Mouse (Mus musculus) ES-CJ7 (cell line): ENCODE measurements around the gene Dbi.
A peak's percentile ranks its signal among the peaks of the same experiment; 100 is the strongest.

Source experiments
- DNase-seq: peaks from one replicate; pipeline ENCODE4 v3.0.0; 2011; ENCODE audit warnings: low read depth, low spot score

Dbi gene

DNA sequence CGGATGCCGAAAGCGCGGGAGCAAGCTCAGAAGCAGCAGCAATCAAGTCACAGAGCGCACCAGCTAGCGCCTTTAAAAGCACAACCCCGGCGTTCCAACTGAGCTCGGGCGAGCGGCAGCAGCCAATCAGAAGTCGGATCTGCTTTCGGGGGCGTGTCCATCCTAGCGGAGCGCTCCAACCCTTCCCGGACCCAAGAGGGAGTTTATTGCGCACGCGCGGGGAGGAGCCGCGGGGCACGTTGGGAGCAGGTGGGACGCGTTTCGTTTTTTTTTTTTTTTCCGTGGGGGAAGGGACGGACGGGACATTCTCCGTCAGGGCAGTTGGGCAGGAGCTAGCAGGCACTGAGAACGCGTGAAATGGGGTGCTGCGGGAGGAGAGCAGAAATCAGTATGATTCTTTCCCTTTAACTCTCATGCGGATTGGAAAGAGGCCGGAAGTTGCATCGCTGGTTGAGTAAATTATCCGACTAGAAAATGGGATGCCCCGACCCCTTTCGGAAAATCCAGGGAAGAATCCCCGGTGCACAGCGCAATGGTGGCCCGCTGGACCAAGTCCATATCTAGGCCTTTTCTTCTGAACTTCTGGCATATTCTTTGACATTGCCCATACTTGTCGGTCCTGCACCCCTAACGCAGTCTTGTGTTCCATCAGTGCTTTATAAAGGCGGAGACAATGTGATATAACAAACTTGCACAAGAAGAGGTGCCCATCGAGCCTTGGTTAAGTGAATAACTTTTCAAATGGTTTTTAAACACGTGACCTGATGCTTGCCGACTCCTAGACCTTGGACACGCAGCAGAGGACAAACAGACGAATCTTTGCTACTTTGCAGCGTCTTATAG is at the start of gene Dbi, which contains the start of gene 3110009E18Rik:
Gene Dbi, minus strand, starts transcription at position 110 of the 843 bp plus-strand sequence.
Gene 3110009E18Rik, plus strand, starts transcription at position 219 of the 843 bp plus-strand sequence.
- DNase-seq: peak; percentile 99

DNA sequence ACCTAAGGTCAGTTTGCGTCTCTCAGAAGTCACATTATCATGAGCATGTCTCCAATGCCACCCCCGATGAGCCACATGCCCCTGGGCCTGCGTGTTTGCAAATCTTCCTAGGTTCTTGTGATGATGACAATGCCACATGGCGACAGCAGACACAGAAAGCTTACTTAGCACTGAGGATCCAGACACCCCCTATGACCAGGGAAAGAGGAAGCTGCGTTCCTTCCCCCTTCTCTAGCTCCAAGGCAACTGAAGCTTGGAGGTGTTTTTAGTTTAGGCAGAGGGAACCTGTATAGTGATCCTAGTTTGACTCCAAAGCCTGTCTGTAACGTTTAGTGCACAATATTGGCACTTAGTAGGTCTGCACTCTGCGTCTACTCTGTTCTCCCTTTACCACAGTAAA is 49.4 kb upstream of the Dbi start:
- DNase-seq: no peak

DNA sequence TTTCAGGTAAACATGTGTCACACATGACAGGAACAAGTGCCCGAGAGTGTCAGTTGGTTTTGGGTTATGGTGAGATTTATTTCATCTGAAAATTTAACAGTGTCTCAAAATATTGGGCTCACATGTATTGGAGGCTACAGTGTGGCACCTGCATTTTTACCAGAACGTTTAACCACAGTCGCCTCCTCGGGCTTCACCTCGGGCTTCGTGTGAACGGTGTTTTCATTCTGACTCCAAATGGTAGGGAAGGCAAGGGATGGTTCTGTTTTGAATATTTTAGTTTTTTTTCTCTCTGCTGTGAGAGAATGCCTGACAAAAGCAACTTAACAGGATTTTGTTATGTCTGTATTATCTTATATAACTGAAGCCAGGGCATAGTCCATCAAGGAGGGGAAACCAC is 47.8 kb upstream of the Dbi start:
- no peak for DNase-seq

DNA sequence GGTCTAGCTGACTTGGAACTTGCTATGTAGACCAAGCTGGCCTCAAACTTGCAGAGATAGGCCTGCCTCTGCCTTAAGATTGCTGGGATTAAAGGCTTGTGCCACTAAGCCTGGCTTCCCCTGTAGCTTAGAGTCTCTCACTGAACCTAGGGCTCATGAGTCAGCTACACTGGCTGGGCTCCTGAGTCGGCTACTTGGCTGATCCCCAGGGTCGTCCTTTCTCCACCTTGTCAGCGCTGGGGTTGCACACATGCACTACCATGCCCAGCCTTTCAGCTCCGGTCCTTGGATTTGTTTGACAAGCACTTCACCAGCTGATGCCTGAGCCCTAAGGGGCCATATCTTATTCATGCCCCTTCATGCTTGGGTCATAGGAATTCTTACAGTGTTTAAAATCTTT is 47.1 kb upstream of the Dbi start:
- DNase-seq: no peak

- no peak for DNase-seq
These were observed 41.7 kb upstream of the Dbi start for GRCm38 (mm10) chr1:120162616-120163015.

GRCm38 (mm10) chr1:120161502-120161901 is 40.6 kb upstream of the Dbi start:
- DNase-seq: no peak

GRCm38 (mm10) chr1:120158474-120159127 is 37.7 kb upstream of the Dbi start:
- DNase-seq: no peak

DNA sequence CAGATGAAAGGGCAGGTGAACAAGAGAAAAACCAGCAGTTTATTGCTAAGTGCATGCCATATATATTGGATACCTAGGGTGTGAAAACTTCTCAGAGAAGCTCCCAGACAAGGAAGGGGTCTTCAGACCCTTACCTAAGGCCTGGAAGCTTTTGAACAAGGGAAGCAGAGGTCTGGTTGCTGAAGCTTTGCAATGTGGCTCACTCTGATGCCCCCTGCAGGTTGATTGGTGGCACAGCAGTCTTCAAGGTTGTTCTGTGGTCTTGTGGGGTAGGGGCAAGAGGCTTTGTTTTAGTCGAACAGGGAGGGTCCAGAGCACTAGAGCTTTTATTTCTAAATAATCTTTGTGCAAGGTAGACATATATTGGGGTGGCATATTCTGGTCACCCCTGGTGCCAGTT is 34.4 kb upstream of the Dbi start:
- peak; percentile 72 for DNase-seq

DNA sequence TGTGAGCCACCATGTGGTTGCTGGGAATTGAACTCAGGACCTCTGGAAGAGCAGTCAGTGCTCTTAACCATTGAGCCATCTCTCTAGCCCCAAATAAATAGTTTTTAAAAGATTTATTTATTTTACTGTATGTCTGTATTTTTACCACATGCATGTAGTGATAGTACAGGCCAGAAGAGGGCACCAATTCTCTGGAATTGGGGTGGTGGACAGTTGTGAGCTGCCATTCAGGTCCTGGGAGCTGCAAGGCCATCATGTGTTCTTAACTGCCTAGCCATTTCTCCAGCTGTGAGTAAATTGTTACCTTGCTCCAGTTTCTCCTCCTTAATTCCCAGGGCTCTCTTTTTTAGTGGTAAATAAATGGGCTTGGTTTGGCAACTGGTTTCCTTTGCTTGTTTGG is 33.4 kb upstream of the Dbi start:
- peak; percentile 45 for DNase-seq

DNA sequence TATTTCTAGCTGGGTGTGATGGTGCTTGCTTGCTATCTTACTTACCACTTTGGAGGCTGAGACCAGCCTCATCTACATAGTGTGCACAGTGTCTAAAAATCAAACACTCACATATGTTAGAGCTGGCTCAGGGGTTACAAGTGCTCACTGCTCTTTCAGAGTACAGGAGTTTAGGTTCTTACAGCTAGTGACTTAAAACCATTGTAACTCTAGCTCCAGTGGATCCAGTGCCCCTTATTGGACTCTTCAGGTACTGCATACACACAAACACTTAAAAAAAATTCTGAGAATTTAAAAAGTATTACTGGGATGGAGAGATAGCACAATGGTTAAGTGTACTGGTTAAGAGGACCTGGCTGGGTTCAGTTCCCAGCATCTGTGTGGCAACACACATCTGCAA is 26.1 kb upstream of the Dbi start:
- DNase-seq: peak; percentile 54

- DNase-seq: no peak
These were observed 24.8 kb upstream of the Dbi start for GRCm38 (mm10) chr1:120145527-120146216.

DNA sequence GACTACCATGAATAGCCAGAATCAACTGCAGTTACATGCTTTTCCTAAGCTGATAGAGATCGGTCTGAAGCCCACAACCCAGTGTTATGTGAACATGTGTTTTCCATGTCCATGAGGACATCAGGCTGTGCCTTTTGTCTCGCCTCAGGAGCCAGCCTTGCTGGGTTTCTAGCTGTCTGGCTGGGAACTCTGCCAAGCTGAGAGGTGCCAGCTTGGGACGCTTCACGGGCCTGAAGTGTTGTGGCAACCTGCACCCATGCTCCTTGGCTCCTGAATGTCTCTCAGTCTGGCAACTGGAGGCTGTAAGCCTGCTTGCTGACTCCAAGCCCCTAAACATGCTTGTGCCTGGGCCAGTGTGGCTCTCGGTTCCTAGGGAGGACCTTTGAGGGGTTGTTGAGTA is 21.7 kb upstream of the Dbi start:
- no peak for DNase-seq

GRCm38 (mm10) chr1:120140144-120140693 is 19.3 kb upstream of the Dbi start:
- DNase-seq: no peak

GRCm38 (mm10) chr1:120138923-120139540 is 18.2 kb upstream of the Dbi start:
- peak; percentile 23 for DNase-seq

DNA sequence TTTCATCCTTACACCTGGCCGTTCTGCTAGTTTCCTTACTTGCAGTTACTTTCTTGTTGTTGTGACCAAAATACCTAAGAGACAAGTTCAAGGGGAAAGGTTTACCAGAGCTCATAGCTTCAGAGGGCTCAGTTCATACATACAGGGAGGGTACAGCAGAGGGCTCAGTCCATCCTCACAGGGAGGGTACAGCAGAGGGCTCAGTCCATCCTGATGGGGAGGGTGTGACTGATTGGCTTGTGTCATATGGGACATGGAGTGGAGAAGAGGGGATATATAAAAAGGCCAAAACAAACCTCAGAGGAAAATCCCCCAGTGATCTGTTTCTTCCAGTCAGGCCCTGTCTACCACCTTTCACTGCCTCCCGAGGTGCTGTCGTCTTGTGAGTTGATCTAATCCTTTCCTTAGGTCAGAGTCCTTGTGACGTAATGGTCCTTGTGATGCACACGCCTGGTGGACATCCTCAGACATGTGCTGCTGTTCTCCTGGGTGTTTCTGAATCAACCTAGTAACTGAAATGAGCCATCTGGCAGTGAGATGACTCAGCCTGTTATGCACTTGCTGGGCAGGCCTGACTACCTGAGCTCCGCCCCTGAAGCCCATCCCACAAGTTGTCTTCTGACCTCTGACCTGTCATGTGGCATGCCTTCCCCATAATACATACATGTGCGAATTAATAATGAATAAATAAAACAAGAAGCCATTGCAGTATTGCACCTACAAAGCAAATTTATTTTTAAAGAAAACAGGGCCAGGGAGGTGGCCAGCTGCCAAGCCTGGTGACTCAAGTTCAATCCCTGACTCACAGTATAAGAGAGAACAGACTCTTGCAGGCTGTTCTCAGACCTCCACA is 15.3 kb upstream of the Dbi start:
- no peak for DNase-seq

- no peak for DNase-seq
These were observed 11.5 kb upstream of the Dbi start for GRCm38 (mm10) chr1:120132376-120132775.

DNA sequence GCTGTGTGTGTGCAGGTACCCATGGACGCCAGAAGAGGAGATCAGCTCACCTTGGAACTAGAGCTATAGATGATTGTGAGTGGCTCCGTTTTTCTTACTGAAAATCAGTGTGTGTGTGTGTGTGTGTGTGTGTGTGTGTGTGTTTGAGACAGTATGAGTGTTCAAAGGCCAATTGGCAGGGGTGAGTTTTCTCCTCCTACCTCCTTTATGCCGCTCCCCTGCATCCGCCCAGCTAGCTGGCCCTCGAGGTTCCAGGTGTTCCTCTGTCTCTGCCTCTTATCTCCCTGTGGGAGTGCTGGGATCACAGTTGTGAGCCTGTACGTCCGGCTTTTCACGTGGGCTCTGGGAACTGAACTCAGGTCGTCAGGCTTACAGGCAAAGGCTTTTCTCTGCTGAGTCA is 5.4 kb upstream of the Dbi start:
- no peak for DNase-seq

DNA sequence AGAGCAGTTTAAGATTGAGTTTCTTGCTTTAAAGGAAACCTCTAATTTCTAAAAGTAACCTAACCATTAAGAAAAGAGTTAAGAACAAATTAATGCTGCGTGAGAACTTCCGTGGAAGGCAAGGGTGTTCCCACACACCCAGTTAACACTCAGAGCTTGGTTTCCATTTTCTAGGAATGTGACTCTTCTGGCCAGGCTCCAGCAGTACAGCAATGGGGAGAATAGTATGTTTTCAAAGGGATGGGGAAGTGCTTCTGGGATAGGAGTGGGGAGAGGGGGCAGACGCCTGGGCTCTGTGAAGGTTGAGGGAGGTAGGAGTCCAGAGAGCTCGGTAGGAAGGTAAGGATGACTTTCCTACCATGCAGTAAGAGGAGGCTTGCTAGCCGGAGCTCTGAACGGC is 4.6 kb upstream of the Dbi start:
- no peak for DNase-seq

GRCm38 (mm10) chr1:120124839-120125238 is 4.0 kb upstream of the Dbi start:
- no peak for DNase-seq

DNA sequence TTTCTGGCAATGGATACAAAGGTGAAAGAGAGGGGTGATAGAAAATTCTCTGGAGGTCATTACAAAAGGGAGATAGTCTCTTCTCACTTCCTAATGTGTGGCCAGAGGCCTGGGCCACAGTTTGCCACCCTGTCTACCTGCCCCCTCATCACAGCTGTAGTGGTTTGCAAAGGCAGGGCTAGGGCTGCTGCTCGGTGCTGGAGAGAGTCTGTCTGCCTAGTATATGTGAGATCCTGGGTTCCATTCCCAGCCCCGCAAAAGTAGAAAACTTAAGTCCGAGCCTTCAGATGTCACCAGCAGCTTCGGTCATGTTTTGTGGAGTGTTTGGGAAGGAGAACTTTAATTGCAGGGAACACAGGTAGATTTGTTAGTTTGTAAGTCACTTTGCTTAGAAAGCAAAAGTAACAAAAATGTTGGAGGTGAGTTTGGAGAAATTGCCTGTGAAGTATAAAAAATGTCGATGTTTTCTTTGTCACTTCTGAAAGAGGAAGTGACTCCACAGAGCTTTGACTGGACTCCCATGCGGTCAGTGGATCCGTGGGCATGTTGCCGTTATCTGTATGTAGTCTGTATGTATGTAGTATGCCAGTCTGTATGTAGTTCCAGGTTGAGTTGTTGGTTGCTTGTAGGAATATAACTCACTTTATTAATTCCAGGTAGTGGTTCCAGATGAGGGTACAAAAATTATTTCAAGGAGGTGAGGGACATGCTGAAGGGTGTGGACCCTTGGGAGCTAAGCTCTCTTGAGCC is 1.9 kb upstream of the Dbi start:
- DNase-seq: no peak
